Mouse (Mus musculus): ENCODE data around the gene Rab40c. TPM values are rescaled to one million over a fixed set of nuclear protein-coding genes. Genes with fewer than 3 reads are reported as not detected.
A peak's percentile ranks its signal among the peaks of the same experiment; 100 is the strongest.

The Rab40c gene
- total and polyA plus RNA-seq, 3 experiments: 15.2 to 20.5 (median 17.6) TPM

DNA sequence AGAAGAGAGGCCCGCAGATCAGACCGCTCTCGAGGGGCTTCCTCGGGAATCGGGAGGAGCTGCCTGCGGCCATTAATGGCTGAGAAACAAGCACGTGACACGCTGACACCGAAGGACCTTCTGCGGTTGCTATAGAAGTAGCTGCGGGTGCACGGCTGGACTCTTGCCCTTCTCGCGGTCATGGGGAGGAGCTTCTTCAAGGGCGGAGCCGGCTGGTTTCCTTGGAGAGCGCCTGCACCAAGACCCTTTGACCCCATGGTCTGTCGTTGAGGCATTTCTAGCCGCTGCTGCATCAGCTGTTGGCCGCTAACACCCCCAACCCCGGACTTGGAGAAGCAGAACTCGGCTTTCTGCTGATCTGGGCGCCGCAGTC, 86.2 kb downstream of the Rab40c start, which contains the start of gene Stub1:
Stub1 (minus strand) TSS at position 114 of the 373 bp plus-strand sequence.
- H3K79me2 ChIP-seq (replicated peaks; ENCODE audit: control insufficient read depth, insufficient read depth, low read length): peaks cover 2% of the 10 kb centered on the region
- no peak for TF ChIP-seq CTCF (IDR thresholded peaks at IDR 0.05)
- H3K4me1 ChIP-seq (ENCODE audit: control insufficient read depth, insufficient read depth, low read length): peaks cover 28% of the 10 kb centered on the region
- no peaks in the 10 kb centered on the region; the same call in 1 of the 2 replicates for H3K36me3 ChIP-seq (ENCODE audit: control insufficient read depth, insufficient read depth, low read length)
- H3K27ac ChIP-seq: peak within 1 kb of the TSS; percentile 100
- H3K27me3 ChIP-seq (ENCODE audit: control insufficient read depth, insufficient read depth, low read length): no peaks in the 10 kb centered on the region
- H3K4me3 ChIP-seq: peak within 1 kb of the TSS; percentile 85
- intact Hi-C loops (cut with DNase I): loop anchor here (5.0 kb wide), 1 partner anchor 34 kb away; the partner anchor contains the start of gene Mcrip2
- under 1% methylated on average over 24 of the region's 24 CpGs for WGBS
- DNase-seq: peak; percentile 93 to 94
- H3K9ac ChIP-seq (ENCODE audit: low read depth, low read length): peak within 1 kb of the TSS; percentile 85

- Histone ChIP-seq H3K27ac (peak overlapping the region; percentile 100), H3K4me1 (ENCODE audit: control insufficient read depth, insufficient read depth, low read length) (peaks cover 26% of the 10 kb centered on the region), H3K36me3 (ENCODE audit: control insufficient read depth, insufficient read depth, low read length) (no peaks in the 10 kb centered on the region; the same call in 1 of the 2 replicates), H3K27me3 (ENCODE audit: control insufficient read depth, insufficient read depth, low read length) (no peaks in the 10 kb centered on the region), H3K9ac (ENCODE audit: low read depth, low read length) (peak overlapping the region; percentile 85), H3K79me2 (replicated peaks; ENCODE audit: control insufficient read depth, insufficient read depth, low read length) (peaks cover 2% of the 10 kb centered on the region), H3K4me3 (peak overlapping the region; percentile 85)
- intact Hi-C loops (cut with DNase I): loop anchor here (5.0 kb wide), 1 partner anchor 35 kb away; the partner anchor contains the start of gene Mcrip2
- under 1% methylated on average over 77 of the region's 77 CpGs for WGBS
- peak; percentile 100 for DNase-seq
- TF ChIP-seq POLR2A (IDR thresholded peaks at IDR 0.05; ENCODE audit: insufficient read depth, low read depth, low read length): peak; percentile 83; the same call in 1 of the 2 replicates
- TF ChIP-seq CTCF (IDR thresholded peaks at IDR 0.05): no peak
- TF ChIP-seq EP300 (IDR thresholded peaks at IDR 0.05; ENCODE audit: insufficient read depth, low read depth, low read length): 0 out of 2 replicates have a peak, but pooled peaks have one; percentile 8
Observed at GRCm38 (mm10) chr17:25832436-25833290, 86.9 kb downstream of the Rab40c start.

Other genes with a start within 250 kb of the Rab40c start
Only the 30 nearest of the 32 such genes appear.
- gene Gng13, start 202.6 kb downstream of the Rab40c start, total RNA-seq (2021): under 1 TPM in 1 of 2 experiments, not detected in 1; 0.81 TPM
- gene Gng13, start 202.6 kb downstream of the Rab40c start, polyA plus RNA-seq (2012; rRNA removed): 0.27 and 0.35 TPM in 2 replicates
- 1 to 10 TPM; 1.3 to 1.6 TPM for gene Chtf18, start 192.3 kb downstream of the Rab40c start, total RNA-seq (2021)
- gene Chtf18, start 192.3 kb downstream of the Rab40c start, polyA plus RNA-seq (2012; rRNA removed): 0.85 and 1.7 TPM in 2 replicates
- 1 to 10 TPM; 4.2 to 5.1 TPM for gene Rpusd1, start 192.1 kb downstream of the Rab40c start, total RNA-seq (2021)
- gene Rpusd1, start 192.1 kb downstream of the Rab40c start, polyA plus RNA-seq (2012; rRNA removed): 18.0 and 18.3 TPM in 2 replicates
- not detected for gene Mslnl, start 183.7 kb downstream of the Rab40c start, total RNA-seq (2021)
- gene Mslnl, start 183.7 kb downstream of the Rab40c start, polyA plus RNA-seq (2012; rRNA removed): 0.10 and 0.26 TPM in 2 replicates
- gene Msln, start 165.3 kb downstream of the Rab40c start, total RNA-seq (2021): 10 to 100 TPM; 13.2 to 16.6 TPM
- 24.7 and 25.6 TPM in 2 replicates for gene Msln, start 165.3 kb downstream of the Rab40c start, polyA plus RNA-seq (2012; rRNA removed)
- gene Narfl, start 146.0 kb downstream of the Rab40c start, total RNA-seq (2021): 10 to 100 TPM; 42.1 to 45.1 TPM
- gene Narfl, start 146.0 kb downstream of the Rab40c start, polyA plus RNA-seq (2012; rRNA removed): 36.4 and 52.6 TPM in 2 replicates
- 1 to 10 TPM; 6.4 to 7.7 TPM for gene Haghl, start 134.1 kb downstream of the Rab40c start, total RNA-seq (2021)
- 19.5 and 23.4 TPM in 2 replicates for gene Haghl, start 134.1 kb downstream of the Rab40c start, polyA plus RNA-seq (2012; rRNA removed)
- not detected for gene Ccdc78, start 133.1 kb downstream of the Rab40c start, total RNA-seq (2021)
- gene Ccdc78, start 133.1 kb downstream of the Rab40c start, polyA plus RNA-seq (2012; rRNA removed): 1.1 TPM in 1 of 2 replicates, not detected in the other
- 10 to 100 TPM; 30.8 to 38.3 TPM for gene Fam173a, start 126.8 kb downstream of the Rab40c start, total RNA-seq (2021)
- gene Fam173a, start 126.8 kb downstream of the Rab40c start, polyA plus RNA-seq (2012; rRNA removed): 49.7 and 63.6 TPM in 2 replicates
- not detected for gene AC134908.4, start 124.1 kb downstream of the Rab40c start, total RNA-seq (2021)
- not detected in 2 replicates for gene AC134908.4, start 124.1 kb downstream of the Rab40c start, polyA plus RNA-seq (2012; rRNA removed)
- 10 to 100 TPM; 49.0 to 54.6 TPM for gene Metrn, start 122.6 kb downstream of the Rab40c start, total RNA-seq (2021)
- gene Metrn, start 122.6 kb downstream of the Rab40c start, polyA plus RNA-seq (2012; rRNA removed): 43.3 and 47.9 TPM in 2 replicates
- gene Fbxl16, start 110.6 kb downstream of the Rab40c start, total RNA-seq (2021): 1 to 10 TPM; 1.1 to 1.4 TPM
- gene Fbxl16, start 110.6 kb downstream of the Rab40c start, polyA plus RNA-seq (2012; rRNA removed): 2.3 and 3.2 TPM in 2 replicates
- 10 to 100 TPM; 11.0 to 11.1 TPM for gene Wdr24, start 96.1 kb downstream of the Rab40c start, total RNA-seq (2021)
- 20.4 and 22.9 TPM in 2 replicates for gene Wdr24, start 96.1 kb downstream of the Rab40c start, polyA plus RNA-seq (2012; rRNA removed)
- 10 to 100 TPM; 32.7 to 36.9 TPM for gene Jmjd8, start 90.9 kb downstream of the Rab40c start, total RNA-seq (2021)
- gene Jmjd8, start 90.9 kb downstream of the Rab40c start, polyA plus RNA-seq (2012; rRNA removed): 47.2 and 48.9 TPM in 2 replicates
- gene Stub1, start 86.3 kb downstream of the Rab40c start, total RNA-seq (2021): 100 to 1,000 TPM; 105 to 129 TPM
- gene Stub1, start 86.3 kb downstream of the Rab40c start, polyA plus RNA-seq (2012; rRNA removed): 147 and 174 TPM in 2 replicates
- under 1 TPM; 0.55 to 0.82 TPM for gene Rhbdl1, start 82.4 kb downstream of the Rab40c start, total RNA-seq (2021)
- 3.8 and 4.9 TPM in 2 replicates for gene Rhbdl1, start 82.4 kb downstream of the Rab40c start, polyA plus RNA-seq (2012; rRNA removed)
- 1 to 10 TPM; 2.4 to 2.9 TPM for gene Gm20683, start 78.0 kb downstream of the Rab40c start, total RNA-seq (2021)
- gene Gm20683, start 78.0 kb downstream of the Rab40c start, polyA plus RNA-seq (2012; rRNA removed): 13.9 and 21.6 TPM in 2 replicates
- 100 to 1,000 TPM; 120 to 139 TPM for gene Rhot2, start 74.9 kb downstream of the Rab40c start, total RNA-seq (2021)
- gene Rhot2, start 74.9 kb downstream of the Rab40c start, polyA plus RNA-seq (2012; rRNA removed): 209 and 257 TPM in 2 replicates
- gene Wdr90, start 58.2 kb downstream of the Rab40c start, total RNA-seq (2021): 1 to 10 TPM; 1.2 to 1.3 TPM
- 8.0 and 8.5 TPM in 2 replicates for gene Wdr90, start 58.2 kb downstream of the Rab40c start, polyA plus RNA-seq (2012; rRNA removed)
- 100 to 1,000 TPM; 234 to 288 TPM for gene Mcrip2, start 51.0 kb downstream of the Rab40c start, total RNA-seq (2021)
- gene Mcrip2, start 51.0 kb downstream of the Rab40c start, polyA plus RNA-seq (2012; rRNA removed): 189 and 254 TPM in 2 replicates
- gene Mettl26, start 44.7 kb downstream of the Rab40c start, total RNA-seq (2021): 10 to 100 TPM; 12.7 TPM
- gene Mettl26, start 44.7 kb downstream of the Rab40c start, polyA plus RNA-seq (2012; rRNA removed): 24.8 and 30.5 TPM in 2 replicates
- gene Wfikkn1, start 38.9 kb downstream of the Rab40c start, total RNA-seq (2021): under 1 TPM; 0.50 to 0.82 TPM
- 0.29 and 0.44 TPM in 2 replicates for gene Wfikkn1, start 38.9 kb downstream of the Rab40c start, polyA plus RNA-seq (2012; rRNA removed)
- gene Pigq, start 25.2 kb upstream of the Rab40c start, total RNA-seq (2021): 10 to 100 TPM; 40.8 to 48.7 TPM
- 74.7 and 115 TPM in 2 replicates for gene Pigq, start 25.2 kb upstream of the Rab40c start, polyA plus RNA-seq (2012; rRNA removed)
- gene Nhlrc4, start 25.2 kb upstream of the Rab40c start, total RNA-seq (2021): under 1 TPM; 0.10 to 0.30 TPM
- 0.15 and 2.8 TPM in 2 replicates for gene Nhlrc4, start 25.2 kb upstream of the Rab40c start, polyA plus RNA-seq (2012; rRNA removed)
- gene A930017K11Rik, start 32.8 kb upstream of the Rab40c start, total RNA-seq (2021): under 1 TPM; 0.27 to 0.37 TPM
- 0.44 and 0.61 TPM in 2 replicates for gene A930017K11Rik, start 32.8 kb upstream of the Rab40c start, polyA plus RNA-seq (2012; rRNA removed)
- 1 to 10 TPM; 6.1 to 7.4 TPM for gene Capn15, start 66.1 kb upstream of the Rab40c start, total RNA-seq (2021)
- 15.1 and 15.5 TPM in 2 replicates for gene Capn15, start 66.1 kb upstream of the Rab40c start, polyA plus RNA-seq (2012; rRNA removed)
- 10 to 100 TPM; 29.7 to 30.5 TPM for gene Rab11fip3, start 149.8 kb upstream of the Rab40c start, total RNA-seq (2021)
- 29.3 and 33.1 TPM in 2 replicates for gene Rab11fip3, start 149.8 kb upstream of the Rab40c start, polyA plus RNA-seq (2012; rRNA removed)
- gene Decr2, start 170.6 kb upstream of the Rab40c start, total RNA-seq (2021): 1 to 10 TPM; 9.2 to 9.5 TPM
- gene Decr2, start 170.6 kb upstream of the Rab40c start, polyA plus RNA-seq (2012; rRNA removed): 13.9 and 23.3 TPM in 2 replicates
- gene Nme4, start 175.9 kb upstream of the Rab40c start, total RNA-seq (2021): 1 to 10 TPM; 3.7 to 4.4 TPM
- gene Nme4, start 175.9 kb upstream of the Rab40c start, polyA plus RNA-seq (2012; rRNA removed): 13.8 and 21.4 TPM in 2 replicates
- 1 to 10 TPM; 3.8 to 5.3 TPM for gene Tmem8, start 193.6 kb upstream of the Rab40c start, total RNA-seq (2021)
- 10.5 and 11.6 TPM in 2 replicates for gene Tmem8, start 193.6 kb upstream of the Rab40c start, polyA plus RNA-seq (2012; rRNA removed)